In genomic region chr4:156085256-156085655, GRCm38 (mm10) we compare ENCODE assay signal across 24 mouse cellular contexts. TPM values are rescaled to one million over a fixed set of nuclear protein-coding genes. Genes with fewer than 3 reads are reported as not detected.
DNase-seq lines count a peak whose midpoint lies in the region; ATAC-seq and TF ChIP-seq lines count a peak whose summit lies in the region.
"Had no signal": no experiment of that assay in that cellular context is flagged by ENCODE, and none has a peak within 500 bp of the region (broad histone marks: within the 10 kb centered on the region; RNA-seq: fewer than 3 reads in every experiment).

No protein-coding gene starts in this region.

- H3K27me3 ChIP-seq in heart, embryonic 11.5 days (ENCODE audit: control insufficient read depth, insufficient read depth, low read length): no peaks in the 10 kb centered on the region
- no peaks in the 10 kb centered on the region for H3K27me3 ChIP-seq in kidney, embryonic 14.5 days (ENCODE audit: control insufficient read depth, insufficient read depth, low read length)
- no peaks in the 10 kb centered on the region for H3K27me3 ChIP-seq in lung, embryonic 14.5 days (ENCODE audit: insufficient read depth, low read length)
- no peaks in the 10 kb centered on the region for H3K27me3 ChIP-seq in MEL (ENCODE audit: control insufficient read depth in 1 of 2, insufficient read depth in 2 of 2, low read length in 2 of 2)
- H3K27me3 ChIP-seq: embryonic facial prominence, embryonic 13.5 days; hindbrain, embryonic 12.5 days had no signal

- 0 out of 2 replicates have a peak, but pooled peaks cover 2% of the 10 kb centered on the region for H3K4me1 ChIP-seq in heart, embryonic 11.5 days (ENCODE audit: control insufficient read depth, insufficient read depth, low read length)
- H3K4me1 ChIP-seq in kidney, embryonic 14.5 days (ENCODE audit: control insufficient read depth, insufficient read depth, low read length): 0 out of 2 replicates have a peak, but pooled peaks cover 18% of the 10 kb centered on the region
- peaks cover 4% of the 10 kb centered on the region; the same call in 1 of the 2 replicates for H3K4me1 ChIP-seq in lung, embryonic 14.5 days (ENCODE audit: insufficient read depth)
- H3K4me1 ChIP-seq in MEL (ENCODE audit: control insufficient read depth in 1 of 2, insufficient read depth in 2 of 2, low read length in 2 of 2): peaks cover 23 to 34% of the 10 kb centered on the region in 2 experiments
- H3K4me1 ChIP-seq: forebrain, embryonic 12.5 days; hindbrain, embryonic 12.5 days had no signal

- H3K79me2 ChIP-seq in MEL (ENCODE audit: control insufficient read depth, insufficient read depth, low read length, poor library complexity): no peaks in the 10 kb centered on the region

- no peak for DNase-seq in heart, adult 11 months
- no peak for DNase-seq in kidney, adult 9 months
- DNase-seq in lung, embryonic 14.5 days: no peak
- DNase-seq in lung, postnatal 25 days (ENCODE audit: low spot score): no peak
- DNase-seq in MEL (ENCODE audit: low read depth, low spot score): peak; percentile 53
- no peak for DNase-seq in adrenal gland, postnatal 10 days
- DNase-seq: adrenal gland, postnatal 14 days; B cell, adult 2 months; cerebellum, adult 11-12 months; cerebellum, adult 9-10 months; cerebellum, postnatal 25 days; gastrocnemius, postnatal 10 days; heart, adult 2 months; heart, postnatal 10 days; heart, postnatal 4 days had no signal

- TF ChIP-seq CTCF in lung, embryonic 14.5 days (IDR thresholded peaks at IDR 0.05; ENCODE audit: low read depth): no peak
- no peak for TF ChIP-seq CTCF in MEL (IDR thresholded peaks at IDR 0.05 in 2 of 3, conservative IDR thresholded peaks at IDR 0.05 in 1 of 3; ENCODE audit: control insufficient read depth in 1 of 3, insufficient read depth in 1 of 3, low read depth in 2 of 3, low read length in 3 of 3, poor library complexity in 1 of 3, severe bottlenecking in 1 of 3)

- no peak for TF ChIP-seq RAD21 in MEL (IDR thresholded peaks at IDR 0.05; ENCODE audit: low read depth, low read length)

- H3K4me2 ChIP-seq in heart, embryonic 11.5 days: no peak overlapping the region
- no peak overlapping the region for H3K4me2 ChIP-seq in kidney, embryonic 14.5 days (replicated peaks; ENCODE audit: low read depth, low read length)
- no peak overlapping the region for H3K4me2 ChIP-seq in lung, embryonic 14.5 days
- H3K4me2 ChIP-seq: embryonic facial prominence, embryonic 13.5 days; forebrain, embryonic 12.5 days; hindbrain, embryonic 12.5 days had no signal

- TF ChIP-seq POLR2A in MEL (IDR thresholded peaks at IDR 0.05; ENCODE audit: control insufficient read depth in 1 of 2, insufficient read depth in 1 of 2, low read depth in 1 of 2, low read length in 2 of 2, poor library complexity in 1 of 2): no peak

- H3K9me3 ChIP-seq in heart, embryonic 11.5 days (replicated peaks; ENCODE audit: control insufficient read depth, low read length): no peaks in the 10 kb centered on the region
- no peaks in the 10 kb centered on the region for H3K9me3 ChIP-seq in kidney, embryonic 14.5 days (ENCODE audit: control insufficient read depth, low read length)
- no peaks in the 10 kb centered on the region for H3K9me3 ChIP-seq in lung, embryonic 14.5 days (ENCODE audit: low read depth, low read length)
- no peaks in the 10 kb centered on the region for H3K9me3 ChIP-seq in MEL (replicated peaks; ENCODE audit: insufficient read depth, low read length)
- H3K9me3 ChIP-seq: embryonic facial prominence, embryonic 13.5 days; forebrain, embryonic 12.5 days; G1E; hindbrain, embryonic 12.5 days had no signal

- peak overlapping the region; percentile 46; the same call in 1 of the 2 replicates for H3K27ac ChIP-seq in heart, embryonic 11.5 days (ENCODE audit: low read depth, low read length)
- H3K27ac ChIP-seq in kidney, embryonic 14.5 days (ENCODE audit: low read depth, low read length): peak overlapping the region; percentile 83
- peak overlapping the region; percentile 89; the same call in 1 of the 2 replicates for H3K27ac ChIP-seq in lung, embryonic 14.5 days (ENCODE audit: low read depth)
- H3K27ac ChIP-seq in MEL (ENCODE audit: control insufficient read depth, low read depth, low read length): no peak overlapping the region; the same call in none of the 2 replicates
- H3K27ac ChIP-seq: embryonic facial prominence, embryonic 13.5 days; forebrain, embryonic 12.5 days; heart, adult 2 months; hindbrain, embryonic 12.5 days had no signal

- H3K4me3 ChIP-seq in heart, embryonic 11.5 days (ENCODE audit: low read depth, low read length): no peak overlapping the region
- H3K4me3 ChIP-seq in kidney, embryonic 14.5 days (ENCODE audit: low read length): no peak overlapping the region
- H3K4me3 ChIP-seq in lung, embryonic 14.5 days (ENCODE audit: low read depth, low read length): no peak overlapping the region
- H3K4me3 ChIP-seq in MEL (ENCODE audit: control insufficient read depth in 1 of 2, insufficient read depth in 1 of 2, low read depth in 2 of 2, low read length in 2 of 2): no peak overlapping the region
- H3K4me3 ChIP-seq: embryonic facial prominence, embryonic 13.5 days; forebrain, embryonic 12.5 days; heart, adult 2 months; hindbrain, embryonic 12.5 days had no signal

- WGBS in heart, embryonic 11.5 days (ENCODE audit: insufficient replicate concordance): 75% methylated on average over 8 of the region's 8 CpGs
- WGBS in kidney, embryonic 14.5 days: 87% methylated on average over 8 of the region's 8 CpGs
- WGBS in lung, embryonic 14.5 days: 82% methylated on average over 8 of the region's 8 CpGs

- peak; percentile 59 to 61 for TF ChIP-seq EP300 in MEL (IDR thresholded peaks at IDR 0.05; ENCODE audit: low read depth in 1 of 2, low read length in 2 of 2)

- H3K9ac ChIP-seq in heart, embryonic 11.5 days (ENCODE audit: low read depth, low read length): no peak overlapping the region
- H3K9ac ChIP-seq in kidney, embryonic 14.5 days (ENCODE audit: low read depth, low read length): no peak overlapping the region
- no peak overlapping the region for H3K9ac ChIP-seq in lung, embryonic 14.5 days
- no peak overlapping the region for H3K9ac ChIP-seq in MEL (ENCODE audit: control insufficient read depth, low read depth, low read length, poor library complexity, severe bottlenecking)
- H3K9ac ChIP-seq: embryonic facial prominence, embryonic 13.5 days; forebrain, embryonic 12.5 days; hindbrain, embryonic 12.5 days had no signal

- no peak for ATAC-seq in heart, embryonic 11.5 days (replicated peaks; ENCODE audit: insufficient number of reproducible peaks, low FRiP score, low TSS enrichment)
- ATAC-seq in kidney, embryonic 14.5 days (ENCODE audit: low FRiP score, low TSS enrichment): no peak
- no peak for ATAC-seq in lung, embryonic 14.5 days (ENCODE audit: insufficient read depth)
- ATAC-seq: CD4-positive, CD25-positive, alpha-beta regulatory T cell, adult 4 months; forebrain, embryonic 16.5 days had no signal

- no peaks in the 10 kb centered on the region for H3K36me3 ChIP-seq in heart, embryonic 11.5 days (ENCODE audit: control insufficient read depth, insufficient read depth, low read length)
- no peaks in the 10 kb centered on the region for H3K36me3 ChIP-seq in kidney, embryonic 14.5 days (ENCODE audit: control insufficient read depth, insufficient read depth, low read length)
- H3K36me3 ChIP-seq in lung, embryonic 14.5 days (ENCODE audit: insufficient read depth): no peaks in the 10 kb centered on the region
- H3K36me3 ChIP-seq in MEL (ENCODE audit: control insufficient read depth in 1 of 2, insufficient read depth in 2 of 2, low read length in 2 of 2): peaks cover 0 to 32% of the 10 kb centered on the region in 2 experiments; a peak in 2 of 4 replicates
- H3K36me3 ChIP-seq: embryonic facial prominence, embryonic 13.5 days; forebrain, embryonic 12.5 days; G1E; hindbrain, embryonic 12.5 days had no signal

TF ChIP-seq in MEL, 35 proteins besides CTCF, POLR2A, EP300 and RAD21 (continues in another document):
- peak; percentile 58 for TF ChIP-seq GATA1 (IDR thresholded peaks at IDR 0.05; ENCODE audit: low read depth, low read length)

RNA-seq across cellular contexts. Expression of gene 9430015G10Rik, which starts 24.5 kb away (rescaled TPM):
- 23.6 and 26.5 TPM in 2 replicates for polyA plus RNA-seq in heart, embryonic 11.5 days (2014; fragmentation: Nextera tagmentation; extraction: Ambion mirVana)
- polyA plus RNA-seq in kidney, embryonic 14.5 days (2014; fragmentation: Nextera tagmentation; extraction: Ambion mirVana): 30.2 and 47.3 TPM in 2 replicates
- polyA plus RNA-seq in lung, embryonic 14.5 days (2014; fragmentation: Nextera tagmentation; extraction: Ambion mirVana): 49.4 and 55.7 TPM in 2 replicates
- 27.5 and 28.7 TPM in 2 replicates for total RNA-seq in MEL (2012; rRNA removed)
- polyA plus RNA-seq in MEL (2012; ENCODE audit: insufficient read depth in 1 of 2, insufficient read length in 2 of 2, low read depth in 1 of 2, low replicate concordance in 2 of 2, missing spikeins in 1 of 2): 10 to 100 TPM in 1 of 2 experiments, not detected in 1; 52.9 TPM
- 10 to 100 TPM; 10.6 to 13.8 TPM for total RNA-seq in adrenal gland, postnatal 10 days (2021)

RNA-seq across cellular contexts. Expression of gene Ttll10, which starts 26.0 kb away (rescaled TPM):
- 0.36 TPM in 1 of 2 replicates, not detected in the other for polyA plus RNA-seq in heart, embryonic 11.5 days (2014; fragmentation: Nextera tagmentation; extraction: Ambion mirVana)
- 3.5 and 6.0 TPM in 2 replicates for polyA plus RNA-seq in kidney, embryonic 14.5 days (2014; fragmentation: Nextera tagmentation; extraction: Ambion mirVana)
- polyA plus RNA-seq in lung, embryonic 14.5 days (2014; fragmentation: Nextera tagmentation; extraction: Ambion mirVana): 2.1 and 3.0 TPM in 2 replicates
- total RNA-seq in MEL (2012; rRNA removed): not detected in 2 replicates
- under 1 TPM in 1 of 2 experiments, not detected in 1; 0.11 TPM for polyA plus RNA-seq in MEL (2012; ENCODE audit: insufficient read depth in 1 of 2, insufficient read length in 2 of 2, low read depth in 1 of 2, low replicate concordance in 2 of 2, missing spikeins in 1 of 2)
- total RNA-seq in adrenal gland, postnatal 10 days (2021): under 1 TPM; 0.27 to 0.67 TPM
- total RNA-seq: gastrocnemius, postnatal 10 days; gastrocnemius, postnatal 4 days; heart, adult 2 months; heart, postnatal 10 days had no signal
- polyA plus RNA-seq: forebrain, embryonic 16.5 days; G1E had no signal

RNA-seq across cellular contexts. Expression of gene Rnf223, which starts 45.1 kb away (rescaled TPM):
- 0.10 TPM in 1 of 2 replicates, not detected in the other for polyA plus RNA-seq in heart, embryonic 11.5 days (2014; fragmentation: Nextera tagmentation; extraction: Ambion mirVana)
- polyA plus RNA-seq in kidney, embryonic 14.5 days (2014; fragmentation: Nextera tagmentation; extraction: Ambion mirVana): 0.35 and 0.57 TPM in 2 replicates
- polyA plus RNA-seq in lung, embryonic 14.5 days (2014; fragmentation: Nextera tagmentation; extraction: Ambion mirVana): 0.43 and 0.72 TPM in 2 replicates
- 0.65 TPM in 2 replicates for total RNA-seq in MEL (2012; rRNA removed)
- 1 to 10 TPM in 1 of 2 experiments, not detected in 1; 2.5 TPM for polyA plus RNA-seq in MEL (2012; ENCODE audit: insufficient read depth in 1 of 2, insufficient read length in 2 of 2, low read depth in 1 of 2, low replicate concordance in 2 of 2, missing spikeins in 1 of 2)
- under 1 TPM; 0.09 to 0.15 TPM for total RNA-seq in adrenal gland, postnatal 10 days (2021)
- total RNA-seq: adrenal gland, postnatal 14 days; heart, postnatal 10 days had no signal
- polyA plus RNA-seq: CD4-positive, CD25-positive, alpha-beta regulatory T cell, adult 4 months had no signal

RNA-seq across cellular contexts. Expression of gene Tnfrsf18, which starts 59.3 kb away (rescaled TPM):
- 1.3 and 1.7 TPM in 2 replicates for polyA plus RNA-seq in heart, embryonic 11.5 days (2014; fragmentation: Nextera tagmentation; extraction: Ambion mirVana)
- polyA plus RNA-seq in kidney, embryonic 14.5 days (2014; fragmentation: Nextera tagmentation; extraction: Ambion mirVana): 2.3 and 2.8 TPM in 2 replicates
- polyA plus RNA-seq in lung, embryonic 14.5 days (2014; fragmentation: Nextera tagmentation; extraction: Ambion mirVana): 1.3 TPM in 2 replicates
- 13.6 and 16.2 TPM in 2 replicates for total RNA-seq in MEL (2012; rRNA removed)
- polyA plus RNA-seq in MEL (2012; ENCODE audit: insufficient read depth in 1 of 2, insufficient read length in 2 of 2, low read depth in 1 of 2, low replicate concordance in 2 of 2, missing spikeins in 1 of 2): 1 to 10 TPM in 1 of 2 experiments, not detected in 1; 9.3 TPM
- total RNA-seq in adrenal gland, postnatal 10 days (2021): under 1 TPM; 0.51 to 0.66 TPM
- total RNA-seq: adrenal gland, postnatal 14 days had no signal
- polyA plus RNA-seq: G1E had no signal
